Mouse (Mus musculus) liver, embryonic 15.5 days (tissue): ENCODE measurements around the gene Ly6g5c. TPM values are rescaled to one million over a fixed set of nuclear protein-coding genes. Genes with fewer than 3 reads are reported as not detected.

Experiments used
- ATAC-seq: fragments of 200-750 bp; cut with Nextera tagmentation; 2 replicates; pipeline ENCODE4 v1.8.0; 2017; ENCODE audit warnings: moderate number of reproducible peaks, mild to moderate bottlenecking, moderate library complexity; ENCODE audit not compliant: insufficient read depth
- H3K27ac ChIP-seq: fragments of 300-500 bp; sonication (generic); replicated peaks from 2 replicates; pipeline ENCODE4 v1.5.1; 2015; ENCODE audit warnings: mild to moderate bottlenecking, inconsistent platforms
- H3K27me3 ChIP-seq: fragments of 300-500 bp; sonication (generic); 2 replicates; pipeline ENCODE4 v1.6.1; 2015; ENCODE audit warnings: mild to moderate bottlenecking, inconsistent platforms
- H3K36me3 ChIP-seq: fragments of 300-500 bp; sonication (generic); replicated peaks from 2 replicates; pipeline ENCODE4 v1.6.1; 2015; ENCODE audit warnings: moderate library complexity, mild to moderate bottlenecking, inconsistent platforms
- H3K4me1 ChIP-seq: fragments of 300-500 bp; sonication (generic); replicated peaks from 2 replicates; pipeline ENCODE4 v1.6.1; 2015; ENCODE audit warnings: inconsistent platforms
- H3K4me2 ChIP-seq: fragments of 300-500 bp; sonication (generic); 2 replicates; pipeline ENCODE4 v1.6.1; 2015; ENCODE audit warnings: moderate library complexity, mild to moderate bottlenecking, inconsistent platforms
- H3K4me3 ChIP-seq: fragments of 300-500 bp; sonication (generic); replicated peaks from 2 replicates; pipeline ENCODE4 v1.5.1; 2015; ENCODE audit warnings: mild to moderate bottlenecking, inconsistent platforms
- H3K9ac ChIP-seq: fragments of 300-500 bp; sonication (generic); 2 replicates; pipeline ENCODE4 v1.6.1; 2015; ENCODE audit warnings: moderate library complexity, mild to moderate bottlenecking, inconsistent platforms
- H3K9me3 ChIP-seq: fragments of 300-500 bp; sonication (generic); replicated peaks from 2 replicates; pipeline ENCODE4 v1.6.1; 2016; ENCODE audit warnings: inconsistent platforms
- WGBS: fragments of 180-500 bp; shearing (Covaris S2); methylation state at CpG from one replicate; pipeline ENCODE4 v1.1.7; 2015; ENCODE audit warnings: mixed read lengths; ENCODE audit not compliant: insufficient replicate concordance; 5-methylcytosine and 5-hydroxymethylcytosine counted together
- polyA plus RNA-seq: library from polyadenylated mRNA; unstranded; fragments of >200 nt; fragmentation: Nextera tagmentation; extraction: Ambion mirVana; gene quantifications from 2 replicates; pipeline ENCODE4 v1.2.1, GENCODE M21; 2015

Gene Ly6g5c
- polyA plus RNA-seq, 1 experiment from 2014 or later, result not detected

DNA sequence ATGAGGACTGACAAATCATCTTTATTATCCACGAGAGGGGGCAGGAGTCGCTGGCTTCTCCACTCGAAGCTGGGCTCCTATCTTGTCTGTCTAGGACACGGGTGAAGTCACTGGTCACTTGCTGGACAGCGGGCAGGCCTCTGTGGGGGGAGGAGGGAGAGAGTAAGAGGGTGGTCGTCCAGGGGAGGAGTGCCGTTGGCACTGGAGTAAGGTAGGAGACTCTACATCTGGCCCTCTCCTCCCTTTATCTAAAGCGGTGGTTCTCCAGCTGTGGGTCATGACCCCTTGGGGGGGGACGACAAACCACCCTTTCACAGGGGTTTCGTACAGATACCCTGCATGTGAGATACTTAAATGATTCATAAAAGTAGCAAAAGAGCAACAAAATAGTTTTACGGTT, 20.9 kb downstream of the Ly6g5c start:
- no peaks in the 10 kb centered on the region for H3K27me3 ChIP-seq
- H3K4me2 ChIP-seq, result no peak overlapping the region
- peaks cover 35% of the 10 kb centered on the region for H3K36me3 ChIP-seq
- H3K4me3 ChIP-seq, result no peak overlapping the region
- H3K9me3 ChIP-seq, result no peaks in the 10 kb centered on the region
- no peak overlapping the region for H3K27ac ChIP-seq
- ATAC-seq, result no peak
- peaks cover 68% of the 10 kb centered on the region for H3K4me1 ChIP-seq
- WGBS, result 63% methylated on average over 11 of the region's 11 CpGs
- no peak overlapping the region for H3K9ac ChIP-seq

- WGBS, result 65% methylated on average over 8 of the region's 8 CpGs
- Histone ChIP-seq H3K27me3 (no peaks in the 10 kb centered on the region), H3K9me3 (no peaks in the 10 kb centered on the region), H3K4me1 (peaks cover 56% of the 10 kb centered on the region), H3K36me3 (peaks cover 23% of the 10 kb centered on the region), H3K4me2 (peak overlapping the region; percentile 50), H3K4me3 (peak overlapping the region; percentile 45), H3K9ac (peak overlapping the region; percentile 32; the same call in 1 of the 2 replicates), H3K27ac (peak overlapping the region; percentile 60)
- no peak for ATAC-seq
Measured at GRCm38 (mm10) chr17:35131038-35131437, 23.0 kb downstream of the Ly6g5c start.

GRCm38 (mm10) chr17:35131500-35132173, 23.6 kb downstream of the Ly6g5c start, which contains the start of gene Apom:
Apom (minus strand) TSS chr17:35132050.
- Histone ChIP-seq H3K27me3 (no peaks in the 10 kb centered on the region), H3K4me2 (peak within 1 kb of the TSS; percentile 50), H3K27ac (peak within 1 kb of the TSS; percentile 60), H3K36me3 (peaks cover 23% of the 10 kb centered on the region), H3K4me1 (peaks cover 56% of the 10 kb centered on the region), H3K9me3 (no peaks in the 10 kb centered on the region), H3K9ac (peak within 1 kb of the TSS; percentile 32; the same call in 1 of the 2 replicates), H3K4me3 (peak within 1 kb of the TSS; percentile 45)
- no peak for ATAC-seq
- 67% methylated on average over 15 of the region's 15 CpGs for WGBS

GRCm38 (mm10) chr17:35132174-35132560, 24.1 kb downstream of the Ly6g5c start:
- peaks cover 56% of the 10 kb centered on the region for H3K4me1 ChIP-seq
- WGBS, result 57% methylated on average over 3 of the region's 3 CpGs
- no peak overlapping the region for H3K4me3 ChIP-seq
- ATAC-seq, result no peak
- H3K36me3 ChIP-seq, result peaks cover 23% of the 10 kb centered on the region
- H3K4me2 ChIP-seq, result peak overlapping the region; percentile 29
- no peaks in the 10 kb centered on the region for H3K9me3 ChIP-seq
- H3K27ac ChIP-seq, result peak overlapping the region; percentile 60
- H3K9ac ChIP-seq, result no peak overlapping the region
- no peaks in the 10 kb centered on the region for H3K27me3 ChIP-seq

DNA sequence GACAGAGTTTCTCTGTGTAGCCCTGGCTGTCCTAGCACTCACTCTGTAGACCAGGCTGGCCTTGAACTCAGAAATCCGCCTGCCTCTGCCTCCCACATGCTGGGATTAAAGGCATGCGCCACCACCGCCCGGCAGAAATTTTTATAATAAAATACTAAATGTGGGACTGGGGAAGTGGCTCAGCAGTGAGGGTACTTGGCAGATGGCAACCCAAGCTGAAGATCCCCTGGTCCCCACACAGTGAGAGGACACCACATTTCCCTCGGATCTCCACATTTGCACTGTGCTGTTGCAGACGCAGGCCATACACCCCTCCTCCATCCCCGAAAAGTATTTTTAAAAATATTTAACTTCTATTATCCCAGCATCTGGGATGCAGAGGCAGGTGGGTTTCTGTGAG, 25.4 kb downstream of the Ly6g5c start:
- H3K27ac ChIP-seq, result no peak overlapping the region
- H3K4me1 ChIP-seq, result peaks cover 50% of the 10 kb centered on the region
- WGBS, result 84% methylated on average over 7 of the region's 7 CpGs
- H3K9me3 ChIP-seq, result no peaks in the 10 kb centered on the region
- H3K27me3 ChIP-seq, result no peaks in the 10 kb centered on the region
- ATAC-seq, result no peak
- H3K4me3 ChIP-seq, result no peak overlapping the region
- 0 out of 2 replicates have a peak overlapping the region, but pooled peaks have one; percentile 90 for H3K4me2 ChIP-seq
- H3K9ac ChIP-seq, result no peak overlapping the region
- peaks cover 27% of the 10 kb centered on the region for H3K36me3 ChIP-seq

GRCm38 (mm10) chr17:35134801-35135590, 26.9 kb downstream of the Ly6g5c start, which contains the start of gene Bag6:
Bag6 (plus strand) TSS chr17:35135178.
- peak; percentile 89 for ATAC-seq
- peak within 1 kb of the TSS; percentile 90 for H3K4me2 ChIP-seq
- H3K9me3 ChIP-seq, result no peaks in the 10 kb centered on the region
- peak within 1 kb of the TSS; percentile 89 for H3K4me3 ChIP-seq
- H3K9ac ChIP-seq, result peak within 1 kb of the TSS; percentile 77
- H3K4me1 ChIP-seq, result peaks cover 39% of the 10 kb centered on the region
- no peaks in the 10 kb centered on the region for H3K27me3 ChIP-seq
- WGBS, result under 1% methylated on average over 66 of the region's 66 CpGs
- H3K36me3 ChIP-seq, result peaks cover 27% of the 10 kb centered on the region
- peak within 1 kb of the TSS; percentile 92 for H3K27ac ChIP-seq

DNA sequence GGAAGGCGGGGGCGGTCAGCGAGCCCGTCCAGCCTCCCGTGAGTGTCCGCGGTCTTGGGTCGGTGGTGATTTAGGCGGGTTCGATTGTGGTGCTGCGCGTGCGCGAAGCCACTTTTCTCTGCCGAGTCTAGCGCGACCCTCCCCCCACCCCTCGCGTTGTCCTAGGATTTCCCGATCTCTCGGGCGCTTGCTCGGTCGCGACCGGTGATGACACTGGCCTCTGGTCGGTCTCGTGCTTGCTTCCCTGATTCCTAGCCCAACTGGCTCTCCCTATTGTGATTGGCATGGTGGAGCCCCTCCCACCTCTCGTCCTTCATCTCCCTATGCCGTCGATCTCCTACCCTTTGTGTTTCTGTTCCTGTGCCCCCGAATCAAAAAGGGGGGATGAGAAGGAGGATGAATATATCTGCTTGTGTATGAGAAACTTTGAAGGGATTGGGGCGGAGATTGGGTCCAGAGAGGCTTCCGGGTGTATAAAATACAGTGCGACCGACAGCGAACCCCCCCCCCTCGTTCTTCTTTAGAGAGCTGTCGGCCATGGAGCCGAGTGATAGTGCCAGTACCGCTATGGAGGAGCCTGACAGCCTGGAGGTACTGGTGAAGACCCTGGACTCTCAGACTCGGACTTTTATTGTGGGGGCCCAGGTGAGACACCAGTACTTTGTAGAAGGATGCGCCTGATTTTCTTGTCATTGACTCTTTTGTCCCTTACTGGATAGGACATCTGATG, 27.7 kb downstream of the Ly6g5c start:
- Histone ChIP-seq H3K4me3 (peak overlapping the region; percentile 89), H3K9ac (peak overlapping the region; percentile 77), H3K36me3 (peaks cover 29% of the 10 kb centered on the region), H3K27ac (peak overlapping the region; percentile 92), H3K4me2 (peak overlapping the region; percentile 90), H3K4me1 (peaks cover 31% of the 10 kb centered on the region), H3K27me3 (no peaks in the 10 kb centered on the region), H3K9me3 (no peaks in the 10 kb centered on the region)
- peak; percentile 47 for ATAC-seq
- WGBS, result under 1% methylated on average over 43 of the region's 43 CpGs

GRCm38 (mm10) chr17:35139269-35139668, 31.2 kb downstream of the Ly6g5c start:
- no peaks in the 10 kb centered on the region for H3K27me3 ChIP-seq
- peaks cover 63% of the 10 kb centered on the region for H3K36me3 ChIP-seq
- no peak overlapping the region for H3K9ac ChIP-seq
- H3K9me3 ChIP-seq, result no peaks in the 10 kb centered on the region
- peaks cover 21% of the 10 kb centered on the region for H3K4me1 ChIP-seq
- 82% methylated on average over 3 of the region's 3 CpGs for WGBS
- no peak overlapping the region for H3K4me2 ChIP-seq
- no peak overlapping the region for H3K27ac ChIP-seq
- no peak overlapping the region for H3K4me3 ChIP-seq
- no peak for ATAC-seq

DNA sequence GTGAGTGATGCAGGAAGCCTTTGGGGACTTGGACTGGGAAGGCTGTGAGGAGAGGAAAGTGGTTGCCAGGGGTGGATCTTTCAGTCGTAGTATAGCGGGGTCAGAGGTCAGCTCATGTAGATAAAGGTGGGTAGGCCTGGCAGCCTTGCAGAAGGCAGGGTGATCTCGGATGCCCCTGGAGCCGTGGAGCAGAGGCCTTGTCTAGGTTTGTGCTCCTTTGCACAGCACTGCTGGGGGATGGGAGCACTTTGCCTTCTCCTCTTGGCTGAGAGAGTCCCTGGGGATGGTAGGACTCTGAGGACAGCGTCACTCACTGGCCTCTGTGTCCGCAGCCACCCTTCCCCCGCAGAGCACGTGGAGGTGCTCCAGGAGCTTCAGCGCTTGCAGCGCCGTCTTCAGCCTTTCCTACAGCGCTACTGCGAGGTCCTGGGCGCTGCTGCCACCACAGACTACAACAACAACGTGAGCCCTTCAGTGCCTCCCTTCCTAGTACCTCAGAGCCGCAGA, 32.5 kb downstream of the Ly6g5c start:
- ATAC-seq, result no peak
- peaks cover 76% of the 10 kb centered on the region for H3K36me3 ChIP-seq
- H3K4me3 ChIP-seq, result no peak overlapping the region
- no peak overlapping the region for H3K9ac ChIP-seq
- 83% methylated on average over 16 of the region's 16 CpGs for WGBS
- no peaks in the 10 kb centered on the region for H3K9me3 ChIP-seq
- no peak overlapping the region for H3K4me2 ChIP-seq
- peaks cover 19% of the 10 kb centered on the region for H3K4me1 ChIP-seq
- H3K27ac ChIP-seq, result no peak overlapping the region
- no peaks in the 10 kb centered on the region for H3K27me3 ChIP-seq

GRCm38 (mm10) chr17:35141971-35142370, 33.9 kb downstream of the Ly6g5c start:
- Histone ChIP-seq H3K9me3 (no peaks in the 10 kb centered on the region), H3K4me2 (no peak overlapping the region), H3K4me3 (no peak overlapping the region), H3K27ac (no peak overlapping the region), H3K27me3 (no peaks in the 10 kb centered on the region), H3K9ac (no peak overlapping the region), H3K36me3 (peaks cover 90% of the 10 kb centered on the region), H3K4me1 (peaks cover 7% of the 10 kb centered on the region)
- WGBS, result 82% methylated on average over 6 of the region's 6 CpGs
- ATAC-seq, result no peak
